ENCODE assay signal across 21 mouse cellular contexts in the genomic region with DNA sequence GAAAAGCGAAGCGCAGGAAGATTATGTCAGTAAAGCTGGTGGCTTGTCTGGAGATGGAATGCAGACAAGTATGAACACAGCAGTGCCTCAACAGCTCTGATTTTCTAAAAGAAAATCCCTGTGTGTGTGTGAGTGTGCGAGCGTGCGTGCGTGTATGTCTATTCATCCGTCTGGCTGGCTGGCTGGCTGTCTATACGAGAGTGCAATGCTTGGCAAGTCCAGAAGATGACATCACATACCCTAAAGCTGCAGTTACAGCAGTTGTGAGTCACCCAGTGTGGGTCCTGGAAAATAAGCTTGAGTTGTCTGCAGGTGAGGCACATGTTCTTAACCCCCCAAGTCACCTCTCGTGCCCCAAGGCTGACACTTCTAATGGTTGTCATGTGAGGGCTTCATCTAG. TPM values are rescaled to one million over a fixed set of nuclear protein-coding genes. Genes with fewer than 3 reads are reported as not detected.
A peak's percentile ranks its signal among the peaks of the same experiment; 100 is the strongest.
DNase-seq lines count a peak whose midpoint lies in the region; ATAC-seq and TF ChIP-seq lines count a peak whose summit lies in the region.
"Had no signal": no experiment of that assay in that cellular context is flagged by ENCODE, and none has a peak within 500 bp of the region (broad histone marks: within the 10 kb centered on the region; RNA-seq: fewer than 3 reads in every experiment).

No protein-coding gene starts in this region.

- DNase-seq in embryonic facial prominence, embryonic 11.5 days (ENCODE audit: low spot score) = no peak
- no peak for DNase-seq in embryonic facial prominence, embryonic 10.5 days (ENCODE audit: low spot score)
- DNase-seq in limb, embryonic 11.5 days (ENCODE audit: low spot score) = no peak
- DNase-seq in limb, embryonic 10.5 days (ENCODE audit: low spot score) = no peak
- DNase-seq in stomach, postnatal 0 days (ENCODE audit: low spot score) = no peak
- DNase-seq in thymus, adult 2 months = no peak
- no peak for DNase-seq in cerebellum, postnatal 10 days
- DNase-seq: adrenal gland, postnatal 25 days; cerebellum, adult 18-20 months; cerebellum, postnatal 36 days; gastrocnemius, postnatal 36 days; kidney, adult 9 months; kidney, postnatal 25 days; left cerebral cortex, postnatal 4 days; spleen, adult 18-20 months; thymus, postnatal 14 days had no signal

- ATAC-seq in embryonic facial prominence, embryonic 11.5 days (replicated peaks; ENCODE audit: insufficient number of reproducible peaks, low FRiP score, low TSS enrichment, low read depth) = 0 out of 2 replicates have a peak, but pooled peaks have one; percentile 32
- 0 out of 2 replicates have a peak, but pooled peaks have one; percentile 47 for ATAC-seq in limb, embryonic 11.5 days (ENCODE audit: insufficient number of reproducible peaks, low FRiP score, low TSS enrichment, low read depth)
- peak; percentile 52 for ATAC-seq in forebrain, embryonic 16.5 days
- ATAC-seq in stomach, postnatal 0 days (ENCODE audit: low FRiP score, low TSS enrichment) = peak; percentile 57; the same call in 1 of the 2 replicates
- ATAC-seq: CD4-positive, CD25-positive, alpha-beta regulatory T cell, adult 4 months had no signal

- no peak overlapping the region for H3K4me3 ChIP-seq in embryonic facial prominence, embryonic 11.5 days (ENCODE audit: low read depth, low read length)
- H3K4me3 ChIP-seq in embryonic facial prominence, embryonic 10.5 days = no peak overlapping the region
- no peak overlapping the region for H3K4me3 ChIP-seq in limb, embryonic 11.5 days (ENCODE audit: low read depth, low read length)
- H3K4me3 ChIP-seq in limb, embryonic 10.5 days = no peak overlapping the region
- no peak overlapping the region for H3K4me3 ChIP-seq in forebrain, embryonic 16.5 days (replicated peaks; ENCODE audit: low read length)
- no peak overlapping the region for H3K4me3 ChIP-seq in stomach, postnatal 0 days (ENCODE audit: low read depth, low read length)
- no peak overlapping the region for H3K4me3 ChIP-seq in thymus, adult 2 months (ENCODE audit: control insufficient read depth, insufficient read depth, low read length)
- H3K4me3 ChIP-seq: liver, embryonic 15.5 days; midbrain, embryonic 12.5 days; stomach, embryonic 15.5 days had no signal

- no peaks in the 10 kb centered on the region for H3K4me1 ChIP-seq in embryonic facial prominence, embryonic 11.5 days (ENCODE audit: control insufficient read depth, insufficient read depth, low read length)
- H3K4me1 ChIP-seq in embryonic facial prominence, embryonic 10.5 days = peaks cover 7% of the 10 kb centered on the region
- 0 out of 2 replicates have a peak, but pooled peaks cover 3% of the 10 kb centered on the region for H3K4me1 ChIP-seq in limb, embryonic 11.5 days (ENCODE audit: control insufficient read depth, insufficient read depth, low read length)
- H3K4me1 ChIP-seq in limb, embryonic 10.5 days = peaks cover 13% of the 10 kb centered on the region
- H3K4me1 ChIP-seq in forebrain, embryonic 16.5 days (replicated peaks; ENCODE audit: control insufficient read depth, insufficient read depth, low read length) = peaks cover 6% of the 10 kb centered on the region; the same call in 1 of the 2 replicates
- no peaks in the 10 kb centered on the region for H3K4me1 ChIP-seq in stomach, postnatal 0 days (replicated peaks; ENCODE audit: control insufficient read depth, insufficient read depth)
- H3K4me1 ChIP-seq in thymus, adult 2 months (replicated peaks; ENCODE audit: control insufficient read depth, insufficient read depth, low read length) = no peaks in the 10 kb centered on the region
- H3K4me1 ChIP-seq: liver, embryonic 15.5 days; midbrain, embryonic 12.5 days; stomach, embryonic 15.5 days had no signal

- no peak overlapping the region for H3K27ac ChIP-seq in embryonic facial prominence, embryonic 11.5 days (replicated peaks; ENCODE audit: low read depth, low read length)
- no peak overlapping the region; the same call in 1 of the 2 replicates for H3K27ac ChIP-seq in embryonic facial prominence, embryonic 10.5 days (replicated peaks)
- H3K27ac ChIP-seq in limb, embryonic 11.5 days (replicated peaks; ENCODE audit: low read depth, low read length) = no peak overlapping the region
- no peak overlapping the region for H3K27ac ChIP-seq in limb, embryonic 10.5 days
- no peak overlapping the region for H3K27ac ChIP-seq in forebrain, embryonic 16.5 days (ENCODE audit: low read length)
- H3K27ac ChIP-seq in stomach, postnatal 0 days (replicated peaks) = no peak overlapping the region
- no peak overlapping the region for H3K27ac ChIP-seq in thymus, adult 2 months (ENCODE audit: control insufficient read depth, insufficient read depth, low read length)
- H3K27ac ChIP-seq: liver, embryonic 15.5 days; midbrain, embryonic 12.5 days; stomach, embryonic 15.5 days had no signal

- H3K4me2 ChIP-seq in embryonic facial prominence, embryonic 11.5 days (ENCODE audit: low read depth, low read length) = no peak overlapping the region
- no peak overlapping the region for H3K4me2 ChIP-seq in limb, embryonic 11.5 days (ENCODE audit: low read depth, severe bottlenecking)
- no peak overlapping the region for H3K4me2 ChIP-seq in forebrain, embryonic 16.5 days (ENCODE audit: low read length)
- no peak overlapping the region for H3K4me2 ChIP-seq in stomach, postnatal 0 days (replicated peaks; ENCODE audit: low read depth)
- H3K4me2 ChIP-seq: liver, embryonic 15.5 days; midbrain, embryonic 12.5 days; stomach, embryonic 15.5 days had no signal

- no peaks in the 10 kb centered on the region for H3K27me3 ChIP-seq in embryonic facial prominence, embryonic 11.5 days (ENCODE audit: control insufficient read depth, insufficient read depth, low read length)
- H3K27me3 ChIP-seq in embryonic facial prominence, embryonic 10.5 days (replicated peaks; ENCODE audit: low read depth, poor library complexity, severe bottlenecking) = no peaks in the 10 kb centered on the region; the same call in 1 of the 2 replicates
- no peaks in the 10 kb centered on the region for H3K27me3 ChIP-seq in limb, embryonic 11.5 days (ENCODE audit: control insufficient read depth, insufficient read depth, low read length)
- H3K27me3 ChIP-seq in limb, embryonic 10.5 days (ENCODE audit: low read depth, poor library complexity, severe bottlenecking) = no peaks in the 10 kb centered on the region
- no peaks in the 10 kb centered on the region for H3K27me3 ChIP-seq in forebrain, embryonic 16.5 days (replicated peaks; ENCODE audit: control insufficient read depth, insufficient read depth, low read length)
- no peaks in the 10 kb centered on the region for H3K27me3 ChIP-seq in stomach, postnatal 0 days (ENCODE audit: control insufficient read depth, insufficient read depth, low read length)
- no peaks in the 10 kb centered on the region for H3K27me3 ChIP-seq in thymus, adult 2 months (ENCODE audit: control insufficient read depth, insufficient read depth, low read length)
- H3K27me3 ChIP-seq: liver, embryonic 15.5 days; midbrain, embryonic 12.5 days; stomach, embryonic 15.5 days had no signal

- no peak for TF ChIP-seq POLR2A in thymus, adult 2 months (IDR thresholded peaks at IDR 0.05; ENCODE audit: control insufficient read depth, extremely low read depth, insufficient read depth, low read length, poor library complexity)

- H3K9me3 ChIP-seq in embryonic facial prominence, embryonic 11.5 days (replicated peaks; ENCODE audit: control insufficient read depth, low read length) = no peaks in the 10 kb centered on the region
- no peaks in the 10 kb centered on the region for H3K9me3 ChIP-seq in embryonic facial prominence, embryonic 10.5 days
- no peaks in the 10 kb centered on the region for H3K9me3 ChIP-seq in limb, embryonic 11.5 days (ENCODE audit: control insufficient read depth, low read length)
- H3K9me3 ChIP-seq in limb, embryonic 10.5 days (replicated peaks) = no peaks in the 10 kb centered on the region
- no peaks in the 10 kb centered on the region for H3K9me3 ChIP-seq in forebrain, embryonic 16.5 days (ENCODE audit: control insufficient read depth, low read length)
- no peaks in the 10 kb centered on the region for H3K9me3 ChIP-seq in stomach, postnatal 0 days (ENCODE audit: control insufficient read depth, low read length)
- H3K9me3 ChIP-seq: liver, embryonic 15.5 days; midbrain, embryonic 12.5 days; stomach, embryonic 15.5 days had no signal

- H3K9ac ChIP-seq in embryonic facial prominence, embryonic 11.5 days (replicated peaks; ENCODE audit: low read length) = no peak overlapping the region
- no peak overlapping the region for H3K9ac ChIP-seq in limb, embryonic 11.5 days (ENCODE audit: low read length)
- no peak overlapping the region for H3K9ac ChIP-seq in forebrain, embryonic 16.5 days (replicated peaks; ENCODE audit: low read depth, low read length)
- H3K9ac ChIP-seq in stomach, postnatal 0 days (ENCODE audit: low read length) = no peak overlapping the region
- H3K9ac ChIP-seq: liver, embryonic 15.5 days; midbrain, embryonic 12.5 days; stomach, embryonic 15.5 days had no signal

- TF ChIP-seq EP300 in stomach, postnatal 0 days (optimal IDR thresholded peaks at IDR 0.05) = no peak

- WGBS in embryonic facial prominence, embryonic 11.5 days = 75% methylated on average over 9 of the region's 9 CpGs
- WGBS in embryonic facial prominence, embryonic 10.5 days = 87% methylated on average over 9 of the region's 9 CpGs
- WGBS in limb, embryonic 11.5 days = 89% methylated on average over 9 of the region's 9 CpGs
- 89% methylated on average over 9 of the region's 9 CpGs for WGBS in limb, embryonic 10.5 days
- 45% methylated on average over 9 of the region's 9 CpGs for WGBS in forebrain, embryonic 16.5 days
- WGBS in stomach, postnatal 0 days = 44% methylated on average over 9 of the region's 9 CpGs
- WGBS in thymus, adult 2 months = 95% methylated on average over 9 of the region's 9 CpGs

- peaks cover 1% of the 10 kb centered on the region; the same call in 1 of the 2 replicates for H3K36me3 ChIP-seq in embryonic facial prominence, embryonic 11.5 days (replicated peaks; ENCODE audit: control insufficient read depth, insufficient read depth, low read depth, low read length)
- H3K36me3 ChIP-seq in embryonic facial prominence, embryonic 10.5 days (replicated peaks) = peaks cover 51% of the 10 kb centered on the region
- H3K36me3 ChIP-seq in limb, embryonic 11.5 days (ENCODE audit: control insufficient read depth, insufficient read depth, low read length) = no peaks in the 10 kb centered on the region
- H3K36me3 ChIP-seq in limb, embryonic 10.5 days = peaks cover 47% of the 10 kb centered on the region
- no peaks in the 10 kb centered on the region for H3K36me3 ChIP-seq in forebrain, embryonic 16.5 days (ENCODE audit: control insufficient read depth, insufficient read depth)
- H3K36me3 ChIP-seq in stomach, postnatal 0 days (ENCODE audit: control insufficient read depth, insufficient read depth, low read length) = peaks cover 5% of the 10 kb centered on the region; the same call in 1 of the 2 replicates
- H3K36me3 ChIP-seq in thymus, adult 2 months (ENCODE audit: control insufficient read depth, insufficient read depth, low read length) = no peaks in the 10 kb centered on the region
- H3K36me3 ChIP-seq: liver, embryonic 15.5 days; stomach, embryonic 15.5 days had no signal

- no peak for TF ChIP-seq CTCF in stomach, postnatal 0 days (IDR thresholded peaks at IDR 0.05; ENCODE audit: low read depth)
- no peak for TF ChIP-seq CTCF in thymus, adult 2 months (IDR thresholded peaks at IDR 0.05; ENCODE audit: borderline replicate concordance, control insufficient read depth, extremely low read depth, insufficient read depth, low read length, poor library complexity)

RNA-seq across cellular contexts. Expression of a gene that starts 9.3 kb away (rescaled TPM):
- polyA plus RNA-seq in embryonic facial prominence, embryonic 11.5 days (2014; fragmentation: Nextera tagmentation; extraction: Ambion mirVana) = 160 and 212 TPM in 2 replicates
- 153 and 166 TPM in 2 replicates for polyA plus RNA-seq in embryonic facial prominence, embryonic 10.5 days (2016; fragmentation: Nextera tagmentation; extraction: Ambion mirVana)
- polyA plus RNA-seq in limb, embryonic 11.5 days (2014; fragmentation: Nextera tagmentation; extraction: Ambion mirVana) = 157 and 162 TPM in 2 replicates
- polyA plus RNA-seq in limb, embryonic 10.5 days (2016; fragmentation: Nextera tagmentation; extraction: Ambion mirVana) = 63.6 and 92.5 TPM in 2 replicates
- polyA plus RNA-seq in forebrain, embryonic 16.5 days (2015; fragmentation: Nextera tagmentation; extraction: Ambion mirVana) = 33.4 and 44.9 TPM in 2 replicates
- polyA plus RNA-seq in stomach, postnatal 0 days (2015; fragmentation: Nextera tagmentation; extraction: Ambion mirVana) = 118 and 122 TPM in 2 replicates
- polyA plus RNA-seq in thymus, adult 2 months (2012; rRNA removed) = 7.2 and 12.8 TPM in 2 replicates
